Comparison of ENCODE assay signal across 27 mouse cellular contexts in genomic region chr14:30068566-30068965, GRCm38 (mm10). TPM values are rescaled to one million over a fixed set of nuclear protein-coding genes. Genes with fewer than 3 reads are reported as not detected.
"Had no signal": no experiment of that assay in that cellular context is flagged by ENCODE, and none has a peak within 500 bp of the region (broad histone marks: within the 10 kb centered on the region; RNA-seq: fewer than 3 reads in every experiment).

No protein-coding gene starts in this region.

- H3K4me3 ChIP-seq: gastrocnemius, adult 2 months; heart, embryonic 10.5 days; heart, embryonic 12.5 days; hindbrain, embryonic 13.5 days; hindbrain, embryonic 15.5 days; intestine, embryonic 15.5 days; left cerebral cortex, adult 2 months; limb, embryonic 13.5 days; limb, embryonic 15.5 days; liver, embryonic 12.5 days had no signal

- DNase-seq: gastrocnemius, adult 2 months; gastrocnemius, postnatal 10 days; gastrocnemius, postnatal 25 days; heart, adult 18-20 months; heart, postnatal 10 days; heart, postnatal 4 days; kidney, adult 18-20 months; kidney, adult 8-10 months; kidney, postnatal 14 days; kidney, postnatal 36 days; layer of hippocampus, adult 9-11 months; layer of hippocampus, postnatal 36 days had no signal

- H3K9ac ChIP-seq: heart, embryonic 12.5 days; hindbrain, embryonic 13.5 days; hindbrain, embryonic 15.5 days; intestine, embryonic 15.5 days; limb, embryonic 13.5 days; limb, embryonic 15.5 days; liver, embryonic 12.5 days; liver, embryonic 14.5 days had no signal

- H3K4me2 ChIP-seq: heart, embryonic 12.5 days; hindbrain, embryonic 13.5 days; hindbrain, embryonic 15.5 days; intestine, embryonic 15.5 days; limb, embryonic 13.5 days; limb, embryonic 15.5 days; liver, embryonic 12.5 days had no signal

- H3K27ac ChIP-seq: gastrocnemius, adult 2 months; heart, embryonic 10.5 days; hindbrain, embryonic 13.5 days; hindbrain, embryonic 15.5 days; intestine, embryonic 15.5 days; kidney, postnatal 0 days; left cerebral cortex, adult 2 months; limb, embryonic 13.5 days; limb, embryonic 15.5 days; liver, embryonic 12.5 days; liver, embryonic 14.5 days had no signal

- ATAC-seq: inflammation-experienced regulatory T-cells, adult 6 months; intestine, embryonic 15.5 days; intestine, postnatal 0 days; liver, embryonic 12.5 days had no signal

- H3K9me3 ChIP-seq: heart, embryonic 10.5 days; heart, embryonic 12.5 days; hindbrain, embryonic 13.5 days; hindbrain, embryonic 15.5 days; intestine, embryonic 15.5 days; limb, embryonic 13.5 days; limb, embryonic 15.5 days; liver, embryonic 12.5 days had no signal

- H3K4me1 ChIP-seq: heart, embryonic 10.5 days; heart, embryonic 12.5 days; hindbrain, embryonic 13.5 days; hindbrain, embryonic 15.5 days; intestine, embryonic 15.5 days; limb, embryonic 13.5 days; limb, embryonic 15.5 days had no signal

- H3K36me3 ChIP-seq: heart, embryonic 12.5 days; intestine, embryonic 15.5 days; limb, embryonic 13.5 days; limb, embryonic 15.5 days; liver, embryonic 12.5 days had no signal

- H3K27me3 ChIP-seq: heart, embryonic 12.5 days; hindbrain, embryonic 13.5 days; hindbrain, embryonic 15.5 days; intestine, embryonic 15.5 days; limb, embryonic 13.5 days; limb, embryonic 15.5 days; liver, embryonic 12.5 days had no signal

RNA-seq across cellular contexts. Expression of gene Chdh, which starts 59.7 kb away (rescaled TPM):
- polyA plus RNA-seq: hindbrain, embryonic 11.5 days; limb, embryonic 11.5 days had no signal

RNA-seq across cellular contexts. Expression of gene Il17rb, which starts 59.9 kb away (rescaled TPM):
- total RNA-seq: gastrocnemius, adult 2 months had no signal
